In genomic region chr11:23679044-23679642, GRCm38 (mm10) we compare ENCODE assay signal across 9 mouse cellular contexts. TPM values are rescaled to one million over a fixed set of nuclear protein-coding genes. Genes with fewer than 3 reads are reported as not detected.
DNase-seq lines count a peak whose midpoint lies in the region; ATAC-seq and TF ChIP-seq lines count a peak whose summit lies in the region.
"Had no signal": no experiment of that assay in that cellular context is flagged by ENCODE, and none has a peak within 500 bp of the region (broad histone marks: within the 10 kb centered on the region; RNA-seq: fewer than 3 reads in every experiment).

No protein-coding gene starts in this region.

- intact Hi-C loops in gastrocnemius, adult 2 months (cut with DNase I) = loop anchor here (2.0 to 10.0 kb wide), 3 partner anchors 186 to 276 kb away; partner anchors contain the start of gene Papolg

- peak; percentile 25 for DNase-seq in gastrocnemius, adult 2 months
- DNase-seq in gastrocnemius, postnatal 25 days = no peak
- peak; percentile 69 for DNase-seq in adrenal gland, postnatal 14 days
- DNase-seq in embryonic facial prominence, embryonic 10.5 days (ENCODE audit: low spot score) = peak; percentile 52
- DNase-seq in hindbrain, embryonic 14.5 days (ENCODE audit: low spot score) = peak; percentile 83
- peak; percentile 56 for DNase-seq in left cerebral cortex, adult 11 months (ENCODE audit: low spot score)
- DNase-seq in mesoderm, embryonic 11.5 days (ENCODE audit: low read depth, low spot score) = peak; percentile 83
- peak; percentile 40 for DNase-seq in spleen, adult 12 weeks (ENCODE audit: low spot score)

- TF ChIP-seq CTCF in gastrocnemius, adult 2 months (IDR thresholded peaks at IDR 0.05) = peak; percentile 85

- H3K36me3 ChIP-seq in embryonic facial prominence, embryonic 10.5 days (replicated peaks) = peaks cover 86% of the 10 kb centered on the region
- H3K36me3 ChIP-seq in hindbrain, embryonic 14.5 days (replicated peaks; ENCODE audit: control insufficient read depth, insufficient read depth) = peaks cover 87% of the 10 kb centered on the region

- H3K4me3 ChIP-seq in gastrocnemius, adult 2 months = no peak overlapping the region
- H3K4me3 ChIP-seq in embryonic facial prominence, embryonic 10.5 days = no peak overlapping the region
- H3K4me3 ChIP-seq in hindbrain, embryonic 14.5 days (replicated peaks; ENCODE audit: low read length) = no peak overlapping the region

- no peak overlapping the region for H3K4me2 ChIP-seq in hindbrain, embryonic 14.5 days (replicated peaks)

- H3K9ac ChIP-seq in hindbrain, embryonic 14.5 days = no peak overlapping the region

- 53% methylated on average over 3 of the region's 3 CpGs for WGBS in embryonic facial prominence, embryonic 10.5 days
- 56% methylated on average over 3 of the region's 3 CpGs for WGBS in hindbrain, embryonic 14.5 days

- no peak overlapping the region for H3K27ac ChIP-seq in gastrocnemius, adult 2 months
- no peak overlapping the region for H3K27ac ChIP-seq in embryonic facial prominence, embryonic 10.5 days (replicated peaks)
- H3K27ac ChIP-seq in hindbrain, embryonic 14.5 days = no peak overlapping the region
- H3K27ac ChIP-seq: macrophage had no signal

- no peaks in the 10 kb centered on the region for H3K27me3 ChIP-seq in embryonic facial prominence, embryonic 10.5 days (replicated peaks; ENCODE audit: low read depth, poor library complexity, severe bottlenecking)
- no peaks in the 10 kb centered on the region for H3K27me3 ChIP-seq in hindbrain, embryonic 14.5 days (ENCODE audit: control insufficient read depth, insufficient read depth, low read length)

- ATAC-seq in hindbrain, embryonic 14.5 days (ENCODE audit: low FRiP score) = peak; percentile 37; the same call in 1 of the 2 replicates

- no peaks in the 10 kb centered on the region for H3K9me3 ChIP-seq in embryonic facial prominence, embryonic 10.5 days
- no peaks in the 10 kb centered on the region for H3K9me3 ChIP-seq in hindbrain, embryonic 14.5 days (ENCODE audit: control insufficient read depth, low read length)

- H3K4me1 ChIP-seq in embryonic facial prominence, embryonic 10.5 days = no peaks in the 10 kb centered on the region
- H3K4me1 ChIP-seq in hindbrain, embryonic 14.5 days (replicated peaks; ENCODE audit: control insufficient read depth, insufficient read depth, low read length) = no peaks in the 10 kb centered on the region

RNA-seq across cellular contexts. Expression of gene Pex13, which starts 13.4 kb away (rescaled TPM):
- 10 to 100 TPM; 19.6 to 27.0 TPM for total RNA-seq in gastrocnemius, adult 2 months (2021)
- total RNA-seq in gastrocnemius, postnatal 25 days (2021) = 10 to 100 TPM; 15.3 to 19.2 TPM
- 56.9 and 66.8 TPM in 2 replicates for total RNA-seq in adrenal gland, postnatal 14 days (2021)
- 32.7 and 35.8 TPM in 2 replicates for polyA plus RNA-seq in embryonic facial prominence, embryonic 10.5 days (2016; fragmentation: Nextera tagmentation; extraction: Ambion mirVana)
- polyA plus RNA-seq in hindbrain, embryonic 14.5 days (2014; fragmentation: Nextera tagmentation; extraction: Ambion mirVana) = 38.6 and 43.1 TPM in 2 replicates

RNA-seq across cellular contexts. Expression of gene Pus10, which starts 13.7 kb away (rescaled TPM):
- 10 to 100 TPM; 15.5 to 16.9 TPM for total RNA-seq in gastrocnemius, adult 2 months (2021)
- 10 to 100 TPM; 11.0 to 13.9 TPM for total RNA-seq in gastrocnemius, postnatal 25 days (2021)
- 19.2 and 21.8 TPM in 2 replicates for total RNA-seq in adrenal gland, postnatal 14 days (2021)
- 29.9 and 30.2 TPM in 2 replicates for polyA plus RNA-seq in embryonic facial prominence, embryonic 10.5 days (2016; fragmentation: Nextera tagmentation; extraction: Ambion mirVana)
- 11.7 and 13.0 TPM in 2 replicates for polyA plus RNA-seq in hindbrain, embryonic 14.5 days (2014; fragmentation: Nextera tagmentation; extraction: Ambion mirVana)

RNA-seq across cellular contexts. Expression of gene 0610010F05Rik, which starts 45.7 kb away (rescaled TPM):
- 10 to 100 TPM; 12.4 to 14.2 TPM for total RNA-seq in gastrocnemius, adult 2 months (2021)
- total RNA-seq in gastrocnemius, postnatal 25 days (2021) = 10 to 100 TPM; 11.7 to 13.2 TPM
- total RNA-seq in adrenal gland, postnatal 14 days (2021) = 17.9 and 18.4 TPM in 2 replicates
- polyA plus RNA-seq in embryonic facial prominence, embryonic 10.5 days (2016; fragmentation: Nextera tagmentation; extraction: Ambion mirVana) = 34.9 and 35.7 TPM in 2 replicates
- polyA plus RNA-seq in hindbrain, embryonic 14.5 days (2014; fragmentation: Nextera tagmentation; extraction: Ambion mirVana) = 147 and 161 TPM in 2 replicates
